Mouse (Mus musculus) cerebellum, adult 2 months (tissue): Measurements from ENCODE around the gene Crct1. TPM values are rescaled to one million over a fixed set of nuclear protein-coding genes. Genes with fewer than 3 reads are reported as not detected.

Experiments used
- DNase-seq, 2 experiments: peaks; one replicate each; pipeline ENCODE4 v3.0.0; 2021
- H3K27ac ChIP-seq: fragments of 200-500 bp; 2 replicates; pipeline ENCODE4 v1.5.1; 2012; ENCODE audit warnings: low read length, control low read depth, inconsistent platforms; ENCODE audit not compliant: insufficient read depth
- H3K27me3 ChIP-seq: fragments of 200-500 bp; 2 replicates; pipeline ENCODE4 v1.6.1; 2012; ENCODE audit warnings: inconsistent platforms, mild to moderate bottlenecking, low read length, moderate library complexity; ENCODE audit not compliant: control insufficient read depth, insufficient read depth
- H3K4me1 ChIP-seq: fragments of 200-500 bp; 2 replicates; pipeline ENCODE4 v1.6.1; 2011; ENCODE audit warnings: low read length; ENCODE audit not compliant: control insufficient read depth, insufficient read depth
- H3K4me3 ChIP-seq: fragments of 200-500 bp; replicated peaks from 2 replicates; pipeline ENCODE3; 2011; ENCODE audit warnings: mild to moderate bottlenecking, low read depth, low read length, control low read depth; ENCODE audit not compliant: insufficient read depth
- CTCF ChIP-seq: fragments of 200-500 bp; IDR thresholded peaks from 2 replicates; pipeline ENCODE4 v1.5.1; 2011; ENCODE audit warnings: low read depth, mild to moderate bottlenecking, control low read depth, low read length, moderate library complexity, borderline replicate concordance; ENCODE audit not compliant: insufficient read depth
- POLR2A ChIP-seq: fragments of 200-500 bp; IDR thresholded peaks from 2 replicates; pipeline ENCODE4 v1.6.1; 2011; ENCODE audit warnings: low read length, control low read depth, borderline replicate concordance; ENCODE audit not compliant: insufficient read depth
- WGBS: fragments of 180-500 bp; shearing (Covaris S2); methylation state at CpG from one replicate; pipeline ENCODE4 v1.1.7; 2018; 5-methylcytosine and 5-hydroxymethylcytosine counted together
- polyA plus RNA-seq: library from polyadenylated mRNA; depleted of rRNA; stranded (reverse); fragments of >200 nt; gene quantifications from 2 replicates; pipeline ENCODE4 v1.2.3, GENCODE M21; 2012; rRNA removed

The Crct1 gene
- polyA plus RNA-seq = not detected in 2 replicates

DNA sequence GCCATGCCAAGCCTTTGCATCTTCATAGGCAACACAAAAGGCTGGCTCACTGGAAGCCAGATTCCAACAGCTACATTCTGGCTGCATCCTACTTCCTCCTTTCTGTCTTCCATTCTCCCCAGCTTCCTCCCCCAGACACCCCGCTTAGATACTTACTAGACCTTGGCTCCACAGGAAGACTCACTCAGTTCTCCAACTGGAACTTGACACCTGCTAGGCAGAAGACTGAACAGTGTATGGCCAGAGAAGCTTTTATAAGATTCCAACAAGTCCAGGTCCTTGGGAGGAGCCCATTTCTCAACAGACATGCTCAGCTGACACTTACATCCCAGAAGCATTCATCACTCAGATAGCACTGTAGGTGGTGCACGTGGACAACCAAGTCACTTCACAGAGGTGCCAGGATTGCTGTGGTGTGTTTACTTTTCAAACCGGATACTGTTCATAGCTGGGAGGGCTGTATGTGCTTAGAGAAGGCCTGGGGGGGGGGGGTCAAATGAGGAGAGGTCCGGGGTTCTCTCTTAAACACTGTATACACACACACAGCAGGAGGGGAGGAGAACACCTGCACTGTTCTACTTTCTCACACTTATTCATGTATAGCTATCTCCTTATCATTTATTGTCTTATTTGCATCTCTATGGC, at the start of gene Crct1:
Crct1 (minus strand) TSS at position 228 of the 645 bp plus-strand sequence.
- Histone ChIP-seq H3K27me3 (no peaks in the 10 kb centered on the region; the same call in 1 of the 2 replicates), H3K27ac (no peak within 1 kb of the TSS), H3K4me1 (no peaks in the 10 kb centered on the region), H3K4me3 (no peak within 1 kb of the TSS)
- DNase-seq = no peak
- no peak for TF ChIP-seq CTCF
- no peak for TF ChIP-seq POLR2A
- 42% methylated on average over 4 of the region's 4 CpGs for WGBS

DNA sequence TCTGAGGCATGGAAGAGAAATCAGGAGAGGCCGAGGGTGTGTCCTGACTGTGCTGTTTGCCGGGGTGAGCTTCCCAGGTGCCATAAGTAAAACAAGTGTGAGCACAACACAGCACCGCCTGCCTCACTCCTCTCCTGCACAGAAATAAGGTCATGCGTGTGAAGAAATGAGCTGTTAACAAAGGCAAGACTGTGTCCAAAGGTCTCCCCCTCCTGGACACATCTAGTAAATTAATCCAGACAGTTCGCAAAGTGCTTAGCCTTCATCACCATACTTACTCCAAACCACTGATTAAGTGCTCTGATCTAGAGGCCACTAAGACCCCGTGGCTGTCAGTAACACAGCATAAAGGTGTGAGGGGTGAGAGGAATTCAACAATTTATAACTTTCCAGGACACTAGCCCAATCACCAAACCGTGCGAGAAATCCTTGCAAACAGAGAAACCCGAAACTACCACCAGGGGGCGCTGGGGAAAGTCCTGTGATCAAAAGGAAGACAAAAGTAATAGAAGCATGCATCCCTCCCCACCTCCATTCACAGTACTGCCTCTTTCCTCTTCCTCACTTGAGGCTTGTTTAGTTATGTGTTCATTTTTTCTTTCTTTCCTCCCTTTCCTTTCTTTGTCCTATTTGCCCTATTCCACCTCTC, 37.5 kb upstream of the Crct1 start:
- 59% methylated on average over 10 of the region's 10 CpGs for WGBS
- Histone ChIP-seq H3K4me3 (no peak overlapping the region), H3K27me3 (no peaks in the 10 kb centered on the region), H3K4me1 (no peaks in the 10 kb centered on the region), H3K27ac (no peak overlapping the region)
- no peak for TF ChIP-seq CTCF
- no peak for TF ChIP-seq POLR2A
- no peak for DNase-seq

GRCm38 (mm10) chr3:93050182-93050581, 34.7 kb upstream of the Crct1 start:
- no peak for TF ChIP-seq CTCF
- TF ChIP-seq POLR2A = no peak
- 83% methylated on average over 1 of the region's 1 CpGs for WGBS
- DNase-seq = no peak
- Histone ChIP-seq H3K27me3 (no peaks in the 10 kb centered on the region), H3K4me3 (no peak overlapping the region), H3K4me1 (no peaks in the 10 kb centered on the region), H3K27ac (no peak overlapping the region)

DNA sequence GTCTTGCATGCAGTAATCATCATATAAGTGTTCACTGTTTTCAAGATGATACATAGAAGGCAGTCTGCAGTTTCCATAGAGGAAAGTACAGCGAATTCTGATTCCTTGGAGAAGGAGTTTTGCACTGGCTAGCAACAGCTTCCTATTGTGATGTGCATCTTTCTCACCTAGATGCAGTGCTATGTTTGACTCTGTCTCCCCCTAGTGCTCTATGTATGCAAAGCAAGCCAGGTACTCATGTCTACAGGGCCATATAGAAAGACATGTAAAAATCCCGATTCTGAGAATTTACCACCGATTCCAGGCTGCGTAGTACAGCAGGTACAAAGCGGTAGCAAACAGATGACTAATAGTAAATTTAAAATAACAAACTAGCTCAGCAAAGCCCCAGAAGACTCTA, 16.0 kb upstream of the Crct1 start:
- no peak for DNase-seq
- WGBS = 48% methylated on average over 5 of the region's 5 CpGs
- Histone ChIP-seq H3K4me1 (no peaks in the 10 kb centered on the region), H3K27ac (no peak overlapping the region), H3K27me3 (no peaks in the 10 kb centered on the region), H3K4me3 (no peak overlapping the region)
- TF ChIP-seq CTCF (peak; percentile 29; the same call in 1 of the 2 replicates), POLR2A (no peak)

DNA sequence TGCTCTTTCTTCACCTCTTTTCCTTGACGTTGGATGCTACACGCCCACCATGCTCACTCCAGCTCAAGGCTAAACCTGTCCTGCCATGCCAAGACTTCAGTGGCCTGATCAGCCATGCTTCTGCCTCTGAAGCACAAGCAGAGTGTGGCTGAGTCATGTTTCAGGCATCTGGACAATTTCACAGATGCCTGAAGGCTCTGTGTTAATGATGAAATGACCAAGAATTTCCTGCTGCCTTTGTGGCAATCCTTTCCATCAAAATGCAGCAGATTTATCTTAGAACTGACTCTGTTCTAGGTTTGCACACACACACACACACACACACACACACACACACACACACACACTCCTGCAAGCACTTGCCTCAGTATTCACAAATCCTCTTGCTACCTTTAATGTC, 10.0 kb upstream of the Crct1 start:
- 83% methylated on average over 2 of the region's 2 CpGs for WGBS
- TF ChIP-seq POLR2A = no peak
- TF ChIP-seq CTCF = no peak
- no peak overlapping the region for H3K4me3 ChIP-seq
- no peaks in the 10 kb centered on the region for H3K27me3 ChIP-seq
- DNase-seq = no peak
- no peak overlapping the region for H3K27ac ChIP-seq
- H3K4me1 ChIP-seq = no peaks in the 10 kb centered on the region

- 78% methylated on average over 3 of the region's 3 CpGs for WGBS
- Histone ChIP-seq H3K4me1 (no peaks in the 10 kb centered on the region), H3K27ac (no peak overlapping the region), H3K27me3 (no peaks in the 10 kb centered on the region), H3K4me3 (no peak overlapping the region)
- DNase-seq = no peak
- no peak for TF ChIP-seq CTCF
- no peak for TF ChIP-seq POLR2A
These were observed 8.1 kb upstream of the Crct1 start for GRCm38 (mm10) chr3:93023411-93024184.

- Histone ChIP-seq H3K27ac (no peak overlapping the region), H3K4me3 (no peak overlapping the region), H3K27me3 (no peaks in the 10 kb centered on the region), H3K4me1 (no peaks in the 10 kb centered on the region)
- no peak for DNase-seq
- WGBS = 93% methylated on average over 1 of the region's 1 CpGs
- TF ChIP-seq POLR2A (no peak), CTCF (no peak)
These were observed 5.7 kb upstream of the Crct1 start for GRCm38 (mm10) chr3:93021171-93021570.
